Mouse (Mus musculus) myocyte (in vitro differentiated cells): ENCODE results near the gene Fcna. TPM values are rescaled to one million over a fixed set of nuclear protein-coding genes. Genes with fewer than 3 reads are reported as not detected.

ENCODE experiments used
- H3K27me3 ChIP-seq: one replicate; pipeline ENCODE4 v1.6.1; 2011; ENCODE audit not compliant: control insufficient read depth, insufficient read depth, insufficient read length
- H3K36me3 ChIP-seq: one replicate; pipeline ENCODE4 v1.6.1; 2011; ENCODE audit not compliant: control insufficient read depth, insufficient read depth
- H3K4me2 ChIP-seq: one replicate; pipeline ENCODE4 v1.6.1; 2011; ENCODE audit warnings: low read depth, control low read depth
- H3K4me3 ChIP-seq: one replicate; pipeline ENCODE4 v1.5.1; 2011; ENCODE audit warnings: mild to moderate bottlenecking, control low read depth, moderate library complexity
- H3K79me2 ChIP-seq: one replicate; pipeline ENCODE4 v1.6.1; 2011; ENCODE audit not compliant: control insufficient read depth, insufficient read depth
- H3ac ChIP-seq: one replicate; pipeline ENCODE4 v1.6.1; 2011; ENCODE audit not compliant: control insufficient read depth, insufficient read length
- CEBPB ChIP-seq: IDR thresholded peaks from 2 replicates; pipeline ENCODE4 v1.6.1; 2011; ENCODE audit warnings: mild to moderate bottlenecking, moderate library complexity; ENCODE audit not compliant: poor library complexity, insufficient read depth, severe bottlenecking
- E2F4 ChIP-seq: IDR thresholded peaks from one replicate; pipeline ENCODE4 v1.6.1; 2011; ENCODE audit warnings: mild to moderate bottlenecking, control low read depth, moderate library complexity; ENCODE audit not compliant: insufficient read depth
- MAX ChIP-seq: IDR thresholded peaks from one replicate; pipeline ENCODE4 v1.6.1; 2011; ENCODE audit warnings: low read depth, mild to moderate bottlenecking, control low read depth
- MYOD1 ChIP-seq, 3 experiments: IDR thresholded peaks; one replicate each; pipeline ENCODE4 v1.6.1; 2011; ENCODE audit warnings: control low read depth in 2 of 3, low read depth in 2 of 3, mild to moderate bottlenecking in 2 of 3, moderate library complexity in 1 of 3; ENCODE audit not compliant: insufficient read length in 2 of 3, control insufficient read depth in 1 of 3
- MYOG ChIP-seq, 3 experiments: IDR thresholded peaks; one replicate each; pipeline ENCODE4 v1.6.1; 2011; ENCODE audit warnings: control low read depth in 2 of 3, low read depth in 2 of 3, mild to moderate bottlenecking in 2 of 3; ENCODE audit not compliant: insufficient read length in 2 of 3, control insufficient read depth in 1 of 3, insufficient read depth in 1 of 3
- POLR2A ChIP-seq: IDR thresholded peaks from one replicate; pipeline ENCODE4 v1.6.1; 2011; ENCODE audit warnings: low read depth, mild to moderate bottlenecking, control low read depth, moderate library complexity; ENCODE audit not compliant: insufficient read length
- POLR2AphosphoS2 ChIP-seq: IDR thresholded peaks from one replicate; pipeline ENCODE4 v1.6.1; 2011; ENCODE audit warnings: low read depth, control low read depth; ENCODE audit not compliant: insufficient read length
- REST ChIP-seq: IDR thresholded peaks from one replicate; pipeline ENCODE4 v1.6.1; 2011; ENCODE audit warnings: mild to moderate bottlenecking, control low read depth, moderate library complexity; ENCODE audit not compliant: insufficient read depth, insufficient read length
- SRF ChIP-seq: IDR thresholded peaks from one replicate; pipeline ENCODE4 v1.6.1; 2011; ENCODE audit warnings: low read depth; ENCODE audit not compliant: control insufficient read depth, insufficient read length
- TCF12 ChIP-seq: IDR thresholded peaks from one replicate; pipeline ENCODE4 v1.6.1; 2011; ENCODE audit warnings: mild to moderate bottlenecking, control low read depth; ENCODE audit not compliant: poor library complexity, insufficient read depth, severe bottlenecking
- TCF3 ChIP-seq: IDR thresholded peaks from one replicate; pipeline ENCODE4 v1.6.1; 2011; ENCODE audit warnings: low read depth, control low read depth; ENCODE audit not compliant: insufficient read length
- USF1 ChIP-seq: IDR thresholded peaks from one replicate; pipeline ENCODE4 v1.6.1; 2011; ENCODE audit warnings: low read depth, mild to moderate bottlenecking, control low read depth, moderate library complexity
- polyA plus RNA-seq: library from polyadenylated mRNA; unstranded; fragments of >200 nt; fragmentation: generic; extraction: Trizol; gene quantifications from one replicate; pipeline ENCODE4 v1.2.1, GENCODE M21; 2012; ENCODE audit warnings: missing spikeins

Fcna gene
- polyA plus RNA-seq, 1 experiment, result 0.10 TPM

DNA sequence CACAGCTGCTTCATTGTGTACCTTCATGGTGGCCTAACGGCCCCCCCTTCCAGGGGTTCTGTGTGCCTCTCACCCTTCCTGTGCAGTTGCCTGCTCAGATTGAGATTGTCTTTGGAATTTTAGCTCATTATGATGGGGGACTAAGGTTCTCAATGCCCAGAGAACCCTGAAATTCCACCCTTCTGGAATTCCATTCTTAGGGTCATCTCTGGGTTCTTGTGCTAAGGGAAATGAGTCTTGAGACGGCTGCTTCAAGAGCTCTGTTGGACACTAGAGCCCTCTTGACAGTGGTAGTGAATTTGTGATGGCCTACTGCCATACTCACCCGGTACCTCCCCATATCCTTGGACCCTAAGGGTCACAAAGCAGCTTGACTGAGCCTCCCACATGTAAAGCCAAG, 10.3 kb downstream of the Fcna start, which contains the start of gene Ccdc183:
Ccdc183 (minus strand) TSS at position 101 of the 400 bp plus-strand sequence.
- no peak within 1 kb of the TSS for H3K4me3 ChIP-seq
- H3K27me3 ChIP-seq, result peaks cover 47% of the 10 kb centered on the region
- H3ac ChIP-seq, result no peak within 1 kb of the TSS
- no peaks in the 10 kb centered on the region for H3K36me3 ChIP-seq
- no peak within 1 kb of the TSS for H3K4me2 ChIP-seq
- H3K79me2 ChIP-seq, result no peaks in the 10 kb centered on the region
- no peak for TF ChIP-seq SRF
- TF ChIP-seq MYOG (IDR thresholded peaks at IDR 0.05; ENCODE audit: control insufficient read depth in 1 of 3, insufficient read depth in 1 of 3, insufficient read length in 2 of 3, low read depth in 2 of 3), result no peak
- TF ChIP-seq TCF12, result no peak

DNA sequence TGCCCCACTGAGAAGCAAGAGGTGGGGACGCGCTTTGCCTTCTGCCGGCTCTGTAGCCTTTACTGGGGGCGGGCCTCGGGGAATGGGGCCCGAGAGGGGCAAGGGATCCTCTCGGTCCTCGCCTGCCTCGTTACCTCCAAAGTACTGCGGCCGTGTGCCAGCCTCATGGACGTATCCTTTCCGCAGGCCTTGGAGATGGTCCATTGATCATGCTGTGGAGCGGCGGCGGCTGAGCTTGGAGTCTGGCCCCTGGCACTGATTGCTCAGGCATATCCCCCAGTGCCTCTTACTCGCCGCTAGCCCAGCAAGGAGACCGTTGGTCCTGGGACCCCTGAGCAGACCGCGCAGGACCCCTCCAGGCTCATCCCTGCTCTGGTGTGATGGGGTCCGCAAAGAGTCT, 11.4 kb downstream of the Fcna start:
- H3K4me3 ChIP-seq, result no peak overlapping the region
- no peaks in the 10 kb centered on the region for H3K79me2 ChIP-seq
- peaks cover 47% of the 10 kb centered on the region for H3K27me3 ChIP-seq

DNA sequence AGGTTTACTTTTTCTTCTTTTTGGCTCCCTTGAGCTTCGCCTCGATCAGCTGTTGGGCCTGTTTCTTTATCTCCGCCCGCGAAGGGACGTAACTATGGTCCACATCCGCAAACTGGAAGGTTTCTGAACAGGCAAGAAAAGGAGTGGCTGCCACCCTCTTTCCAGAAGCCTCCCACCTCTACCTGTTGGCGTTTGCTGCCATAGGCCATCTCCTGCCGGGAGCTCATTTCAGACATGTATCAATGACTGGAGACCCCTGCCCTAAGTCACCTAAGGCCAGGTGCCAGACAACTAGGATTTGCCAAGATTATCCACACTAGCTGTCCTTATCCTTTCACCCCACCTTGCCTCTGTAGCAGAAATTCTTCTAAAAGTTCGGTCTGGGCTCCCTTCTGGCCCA, 19.2 kb downstream of the Fcna start:
- H3K27me3 ChIP-seq, result no peaks in the 10 kb centered on the region
- H3ac ChIP-seq, result peak overlapping the region; percentile 67
- H3K4me2 ChIP-seq, result peak overlapping the region; percentile 79
- peak overlapping the region; percentile 75 for H3K4me3 ChIP-seq
- no peaks in the 10 kb centered on the region for H3K36me3 ChIP-seq
- peaks cover 44% of the 10 kb centered on the region for H3K79me2 ChIP-seq
- no peak for TF ChIP-seq MYOG (IDR thresholded peaks at IDR 0.05; ENCODE audit: control insufficient read depth in 1 of 3, insufficient read depth in 1 of 3, insufficient read length in 2 of 3, low read depth in 2 of 3)
- TF ChIP-seq USF1, result no peak
- TF ChIP-seq SRF, result no peak
- TF ChIP-seq POLR2A, result no peak
- TF ChIP-seq E2F4, result no peak
- TF ChIP-seq REST, result no peak
- TF ChIP-seq TCF3, result no peak
- no peak for TF ChIP-seq MYOD1 (IDR thresholded peaks at IDR 0.05; ENCODE audit: control insufficient read depth in 1 of 3, insufficient read length in 2 of 3, low read depth in 2 of 3)
- TF ChIP-seq POLR2AphosphoS2, result no peak
- TF ChIP-seq CEBPB, result no peak
- TF ChIP-seq TCF12, result no peak
- no peak for TF ChIP-seq MAX

More for the DNA sequence above, 11.4 kb downstream of the Fcna start:
- Histone ChIP-seq H3K4me2 (no peak overlapping the region), H3K36me3 (no peaks in the 10 kb centered on the region), H3ac (no peak overlapping the region)
- no peak for TF ChIP-seq TCF12

DNA sequence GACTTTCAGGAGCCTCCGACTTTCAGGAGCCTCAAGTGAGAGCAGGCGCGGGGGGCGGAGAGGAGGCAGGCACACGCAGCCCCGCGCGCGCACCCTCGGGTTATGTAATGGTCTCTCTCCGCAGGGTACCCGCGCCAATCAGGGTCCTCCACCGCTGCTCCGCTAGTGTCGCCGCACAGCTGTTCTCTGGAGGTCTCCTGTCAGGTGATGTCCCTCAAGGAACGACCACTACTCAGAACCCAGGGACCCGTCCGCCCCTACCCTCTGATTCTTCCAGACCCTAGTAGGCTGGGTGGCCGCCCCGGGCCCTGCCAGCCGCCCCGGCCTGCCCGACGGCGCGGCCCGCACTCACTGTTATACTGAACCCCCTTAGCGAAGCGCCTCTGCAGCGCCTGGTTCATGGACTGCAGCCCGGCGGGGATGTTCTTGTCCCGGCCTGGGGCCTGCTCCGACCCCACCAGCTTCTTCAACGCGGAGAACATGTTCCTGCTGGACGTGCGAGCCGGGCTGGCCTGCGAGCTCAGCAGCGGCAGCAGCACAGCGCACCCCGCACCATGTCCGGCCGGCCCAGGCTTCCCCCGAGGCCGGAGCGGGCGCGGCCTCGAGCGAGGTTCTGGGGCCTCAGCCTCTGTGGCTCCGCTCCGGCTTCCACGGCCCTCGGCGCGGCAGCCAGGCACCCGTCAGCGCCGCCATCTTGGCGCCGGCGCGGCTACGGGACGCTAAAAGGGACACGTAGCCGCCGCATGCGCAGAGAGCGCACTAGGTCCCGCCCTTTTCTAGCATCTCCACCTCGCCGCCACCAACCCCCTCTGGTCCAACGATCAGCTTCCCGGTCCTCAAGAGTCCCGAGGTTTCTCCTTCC, 19.8 kb downstream of the Fcna start, which contains the start of gene Rabl6:
Rabl6 (minus strand) TSS at position 761 of the 862 bp plus-strand sequence.
- no peaks in the 10 kb centered on the region for H3K27me3 ChIP-seq
- H3ac ChIP-seq, result peak within 1 kb of the TSS; percentile 67
- peak within 1 kb of the TSS; percentile 75 for H3K4me3 ChIP-seq
- peak within 1 kb of the TSS; percentile 100 for H3K4me2 ChIP-seq
- TF ChIP-seq REST (no peak), POLR2A (peak; percentile 98), USF1 (no peak), SRF (peak; percentile 74), POLR2AphosphoS2 (peak; percentile 91), MAX (no peak), E2F4 (peak; percentile 5), TCF3 (no peak), TCF12 (no peak), CEBPB (no peak), MYOD1 (IDR thresholded peaks at IDR 0.05; ENCODE audit: control insufficient read depth in 1 of 3, insufficient read length in 2 of 3, low read depth in 2 of 3) (peak in 1 of 3 experiments; percentile 48), MYOG (IDR thresholded peaks at IDR 0.05; ENCODE audit: control insufficient read depth in 1 of 3, insufficient read depth in 1 of 3, insufficient read length in 2 of 3, low read depth in 2 of 3) (peak in 2 of 3 experiments; percentile 4 to 22)
- H3K36me3 ChIP-seq, result no peaks in the 10 kb centered on the region
- peaks cover 46% of the 10 kb centered on the region for H3K79me2 ChIP-seq

DNA sequence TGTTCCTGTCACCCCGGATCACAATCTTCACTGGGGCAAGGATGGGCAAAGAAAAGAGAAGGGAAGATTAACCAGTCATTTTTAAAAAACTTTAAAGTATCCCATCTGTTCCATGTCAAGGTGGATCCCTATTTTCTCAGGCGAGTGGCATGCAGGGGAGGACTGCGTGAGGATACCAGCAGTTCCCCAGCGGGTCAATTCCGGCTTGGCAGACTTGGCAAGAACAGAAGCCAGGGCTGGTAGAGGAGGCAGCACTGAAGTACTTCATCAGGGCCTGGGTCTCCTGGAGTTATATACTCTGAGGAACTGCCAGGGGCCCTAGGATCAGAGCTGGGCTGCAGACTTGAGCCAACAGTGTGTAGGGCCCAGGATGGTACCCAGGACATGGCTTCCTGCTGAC, 25.3 kb downstream of the Fcna start:
- Histone ChIP-seq H3K27me3 (no peaks in the 10 kb centered on the region), H3K4me2 (no peak overlapping the region)
- no peak for TF ChIP-seq MYOG (IDR thresholded peaks at IDR 0.05; ENCODE audit: control insufficient read depth in 1 of 3, insufficient read depth in 1 of 3, insufficient read length in 2 of 3, low read depth in 2 of 3)
- no peak for TF ChIP-seq MAX
- TF ChIP-seq POLR2AphosphoS2, result no peak
- no peak for TF ChIP-seq USF1
- no peak for TF ChIP-seq TCF3
- no peak for TF ChIP-seq MYOD1 (IDR thresholded peaks at IDR 0.05; ENCODE audit: control insufficient read depth in 1 of 3, insufficient read length in 2 of 3, low read depth in 2 of 3)
- no peak for TF ChIP-seq E2F4
- TF ChIP-seq SRF, result no peak
- TF ChIP-seq POLR2A, result no peak
- no peak for TF ChIP-seq TCF12
- TF ChIP-seq CEBPB, result no peak
- TF ChIP-seq REST, result no peak

More for the DNA sequence above, 25.3 kb downstream of the Fcna start:
- H3K4me3 ChIP-seq, result no peak overlapping the region
- peaks cover 41% of the 10 kb centered on the region for H3K79me2 ChIP-seq
- no peak overlapping the region for H3ac ChIP-seq
- peaks cover 26% of the 10 kb centered on the region for H3K36me3 ChIP-seq
